8 mouse cellular contexts compared by ENCODE assay signal in genomic region chr17:56034040-56034725, GRCm38 (mm10). TPM values are rescaled to one million over a fixed set of nuclear protein-coding genes. Genes with fewer than 3 reads are reported as not detected.
DNase-seq lines count a peak whose midpoint lies in the region; ATAC-seq and TF ChIP-seq lines count a peak whose summit lies in the region.

No protein-coding gene starts in this region.

- no peaks in the 10 kb centered on the region for H3K27me3 ChIP-seq in hindbrain, embryonic 12.5 days
- H3K27me3 ChIP-seq in hindbrain, postnatal 0 days (ENCODE audit: insufficient read depth, low read length), result no peaks in the 10 kb centered on the region
- no peaks in the 10 kb centered on the region for H3K27me3 ChIP-seq in limb, embryonic 13.5 days

- H3K9ac ChIP-seq in hindbrain, embryonic 12.5 days, result peak overlapping the region; percentile 77; the same call in 1 of the 2 replicates
- no peak overlapping the region for H3K9ac ChIP-seq in hindbrain, postnatal 0 days (replicated peaks; ENCODE audit: low read length)
- peak overlapping the region; percentile 97 for H3K9ac ChIP-seq in limb, embryonic 13.5 days

- 0 out of 2 replicates have a peak overlapping the region, but pooled peaks have one; percentile 57 for H3K4me3 ChIP-seq in hindbrain, embryonic 12.5 days
- H3K4me3 ChIP-seq in hindbrain, postnatal 0 days (ENCODE audit: low read length), result no peak overlapping the region
- peak overlapping the region; percentile 15; the same call in 1 of the 2 replicates for H3K4me3 ChIP-seq in brown adipose tissue, adult 24 weeks (ENCODE audit: insufficient read depth, low read depth, low read length)
- peak overlapping the region; percentile 91 for H3K4me3 ChIP-seq in limb, embryonic 13.5 days

- H3K36me3 ChIP-seq in hindbrain, embryonic 12.5 days, result peaks cover 26% of the 10 kb centered on the region
- H3K36me3 ChIP-seq in hindbrain, postnatal 0 days (ENCODE audit: insufficient read depth, low read length), result peaks cover 6% of the 10 kb centered on the region; the same call in 1 of the 2 replicates
- H3K36me3 ChIP-seq in limb, embryonic 13.5 days, result peaks cover 48% of the 10 kb centered on the region

- H3K4me2 ChIP-seq in hindbrain, embryonic 12.5 days (replicated peaks), result peak overlapping the region; percentile 64; the same call in 1 of the 2 replicates
- H3K4me2 ChIP-seq in hindbrain, postnatal 0 days (ENCODE audit: low read depth, low read length), result no peak overlapping the region
- peak overlapping the region; percentile 72 for H3K4me2 ChIP-seq in limb, embryonic 13.5 days (replicated peaks)

- intact Hi-C loops in left cerebral cortex, postnatal 4 days (cut with DNase I), result no loop called here

- peaks cover 24% of the 10 kb centered on the region for H3K4me1 ChIP-seq in hindbrain, embryonic 12.5 days
- peaks cover 13% of the 10 kb centered on the region for H3K4me1 ChIP-seq in hindbrain, postnatal 0 days (ENCODE audit: insufficient read depth, low read length)
- H3K4me1 ChIP-seq in brown adipose tissue, adult 24 weeks (ENCODE audit: control insufficient read depth, insufficient read depth, insufficient read length, low read length), result peaks cover 23% of the 10 kb centered on the region
- H3K4me1 ChIP-seq in limb, embryonic 13.5 days, result peaks cover 31% of the 10 kb centered on the region

- WGBS in hindbrain, embryonic 12.5 days, result 94% methylated on average over 7 of the region's 7 CpGs
- 84% methylated on average over 7 of the region's 7 CpGs for WGBS in hindbrain, postnatal 0 days
- WGBS in limb, embryonic 13.5 days, result 86% methylated on average over 7 of the region's 7 CpGs

- no peak overlapping the region for H3K27ac ChIP-seq in hindbrain, embryonic 12.5 days
- no peak overlapping the region for H3K27ac ChIP-seq in hindbrain, postnatal 0 days
- no peak overlapping the region for H3K27ac ChIP-seq in brown adipose tissue, adult 24 weeks (replicated peaks; ENCODE audit: low read depth, low read length)
- H3K27ac ChIP-seq in limb, embryonic 13.5 days, result no peak overlapping the region

- TF ChIP-seq CTCF in hindbrain, postnatal 0 days (IDR thresholded peaks at IDR 0.05; ENCODE audit: low read depth), result no peak

- no peak for DNase-seq in hindbrain, postnatal 0 days (ENCODE audit: low spot score)
- peak; percentile 55 for DNase-seq in CD4-positive helper T cell, adult 2 months (ENCODE audit: low read depth, low spot score)
- no peak for DNase-seq in left cerebral cortex, postnatal 4 days
- DNase-seq in right cerebral cortex, adult 2 months (ENCODE audit: low spot score in 2 of 2), result no peak
- DNase-seq in frontal cortex, adult 2 months (ENCODE audit: extremely low spot score in 1 of 2, low spot score in 1 of 2), result no peak

- no peaks in the 10 kb centered on the region for H3K9me3 ChIP-seq in hindbrain, embryonic 12.5 days (replicated peaks)
- H3K9me3 ChIP-seq in hindbrain, postnatal 0 days (ENCODE audit: low read length), result no peaks in the 10 kb centered on the region
- no peaks in the 10 kb centered on the region for H3K9me3 ChIP-seq in limb, embryonic 13.5 days

- no peak for ATAC-seq in hindbrain, embryonic 12.5 days (ENCODE audit: low FRiP score)
- no peak for ATAC-seq in hindbrain, postnatal 0 days
- no peak for ATAC-seq in limb, embryonic 13.5 days (ENCODE audit: low FRiP score, low read depth)

RNA-seq across cellular contexts. Expression of gene Sh3gl1, which starts 2.3 kb away (rescaled TPM):
- 141 and 144 TPM in 2 replicates for polyA plus RNA-seq in hindbrain, embryonic 12.5 days (2016; fragmentation: Nextera tagmentation; extraction: Ambion mirVana)
- 76.0 and 79.5 TPM in 2 replicates for total RNA-seq in hindbrain, postnatal 0 days (2014; rRNA removed)
- polyA plus RNA-seq in hindbrain, postnatal 0 days (2015; fragmentation: Nextera tagmentation; extraction: Ambion mirVana), result 84.5 and 87.6 TPM in 2 replicates
- polyA plus RNA-seq in brown adipose tissue, adult 24 weeks (2012; ENCODE audit: insufficient read depth, insufficient read length, missing spikeins), result 14.0 and 16.1 TPM in 2 replicates
- polyA plus RNA-seq in limb, embryonic 13.5 days (2015; fragmentation: Nextera tagmentation; extraction: Ambion mirVana), result 190 and 200 TPM in 2 replicates
- 10 to 100 TPM; 53.6 to 55.3 TPM for total RNA-seq in left cerebral cortex, postnatal 4 days (2021)
- 46.0 and 50.7 TPM in 2 replicates for polyA plus RNA-seq in frontal cortex, adult 2 months (2012; rRNA removed)

RNA-seq across cellular contexts. Expression of gene Chaf1a, which starts 6.1 kb away (rescaled TPM):
- 26.8 and 30.2 TPM in 2 replicates for polyA plus RNA-seq in hindbrain, embryonic 12.5 days (2016; fragmentation: Nextera tagmentation; extraction: Ambion mirVana)
- 5.8 and 6.1 TPM in 2 replicates for total RNA-seq in hindbrain, postnatal 0 days (2014; rRNA removed)
- 4.5 and 5.3 TPM in 2 replicates for polyA plus RNA-seq in hindbrain, postnatal 0 days (2015; fragmentation: Nextera tagmentation; extraction: Ambion mirVana)
- 0.99 and 2.7 TPM in 2 replicates for polyA plus RNA-seq in brown adipose tissue, adult 24 weeks (2012; ENCODE audit: insufficient read depth, insufficient read length, missing spikeins)
- polyA plus RNA-seq in limb, embryonic 13.5 days (2015; fragmentation: Nextera tagmentation; extraction: Ambion mirVana), result 27.4 and 29.0 TPM in 2 replicates
- total RNA-seq in left cerebral cortex, postnatal 4 days (2021), result 1 to 10 TPM; 6.8 to 8.8 TPM
- 2.7 and 2.8 TPM in 2 replicates for polyA plus RNA-seq in frontal cortex, adult 2 months (2012; rRNA removed)

RNA-seq across cellular contexts. Expression of gene Mpnd, which starts 28.7 kb away (rescaled TPM):
- polyA plus RNA-seq in hindbrain, embryonic 12.5 days (2016; fragmentation: Nextera tagmentation; extraction: Ambion mirVana), result 196 and 209 TPM in 2 replicates
- 185 and 186 TPM in 2 replicates for total RNA-seq in hindbrain, postnatal 0 days (2014; rRNA removed)
- polyA plus RNA-seq in hindbrain, postnatal 0 days (2015; fragmentation: Nextera tagmentation; extraction: Ambion mirVana), result 106 and 107 TPM in 2 replicates
- polyA plus RNA-seq in brown adipose tissue, adult 24 weeks (2012; ENCODE audit: insufficient read depth, insufficient read length, missing spikeins), result 43.2 and 52.6 TPM in 2 replicates
- polyA plus RNA-seq in limb, embryonic 13.5 days (2015; fragmentation: Nextera tagmentation; extraction: Ambion mirVana), result 108 and 109 TPM in 2 replicates
- total RNA-seq in left cerebral cortex, postnatal 4 days (2021), result 100 to 1,000 TPM in 1 of 2 experiments, 10 to 100 TPM in 1; 92.6 to 121 TPM
- polyA plus RNA-seq in frontal cortex, adult 2 months (2012; rRNA removed), result 126 and 132 TPM in 2 replicates

RNA-seq across cellular contexts. Expression of gene Stap2, which starts 28.8 kb away (rescaled TPM):
- polyA plus RNA-seq in hindbrain, embryonic 12.5 days (2016; fragmentation: Nextera tagmentation; extraction: Ambion mirVana), result 6.5 and 6.6 TPM in 2 replicates
- total RNA-seq in hindbrain, postnatal 0 days (2014; rRNA removed), result 5.4 and 5.9 TPM in 2 replicates
- polyA plus RNA-seq in hindbrain, postnatal 0 days (2015; fragmentation: Nextera tagmentation; extraction: Ambion mirVana), result 4.3 and 4.6 TPM in 2 replicates
- 7.5 and 10.4 TPM in 2 replicates for polyA plus RNA-seq in brown adipose tissue, adult 24 weeks (2012; ENCODE audit: insufficient read depth, insufficient read length, missing spikeins)
- polyA plus RNA-seq in limb, embryonic 13.5 days (2015; fragmentation: Nextera tagmentation; extraction: Ambion mirVana), result 8.1 and 9.2 TPM in 2 replicates
- 1 to 10 TPM; 3.8 to 4.6 TPM for total RNA-seq in left cerebral cortex, postnatal 4 days (2021)
- polyA plus RNA-seq in frontal cortex, adult 2 months (2012; rRNA removed), result 4.7 and 5.3 TPM in 2 replicates

RNA-seq across cellular contexts. Expression of gene Ubxn6, which starts 40.6 kb away (rescaled TPM):
- 62.4 and 64.5 TPM in 2 replicates for polyA plus RNA-seq in hindbrain, embryonic 12.5 days (2016; fragmentation: Nextera tagmentation; extraction: Ambion mirVana)
- total RNA-seq in hindbrain, postnatal 0 days (2014; rRNA removed), result 92.0 and 111 TPM in 2 replicates
- 75.2 and 77.7 TPM in 2 replicates for polyA plus RNA-seq in hindbrain, postnatal 0 days (2015; fragmentation: Nextera tagmentation; extraction: Ambion mirVana)
- 41.1 and 69.6 TPM in 2 replicates for polyA plus RNA-seq in brown adipose tissue, adult 24 weeks (2012; ENCODE audit: insufficient read depth, insufficient read length, missing spikeins)
- 45.3 and 49.4 TPM in 2 replicates for polyA plus RNA-seq in limb, embryonic 13.5 days (2015; fragmentation: Nextera tagmentation; extraction: Ambion mirVana)
- 10 to 100 TPM; 69.1 to 78.9 TPM for total RNA-seq in left cerebral cortex, postnatal 4 days (2021)
- polyA plus RNA-seq in frontal cortex, adult 2 months (2012; rRNA removed), result 106 and 113 TPM in 2 replicates
